Mouse (Mus musculus) kidney, embryonic 15.5 days (tissue): ENCODE measurements around the gene Tatdn2. TPM values are rescaled to one million over a fixed set of nuclear protein-coding genes. Genes with fewer than 3 reads are reported as not detected.
A peak's percentile ranks its signal among the peaks of the same experiment; 100 is the strongest.

Source experiments
- ATAC-seq: fragments of 200-750 bp; cut with Nextera tagmentation; replicated peaks from 2 replicates; pipeline ENCODE4 v1.8.0; 2017; ENCODE audit warnings: moderate TSS enrichment; ENCODE audit not compliant: low FRiP score
- H3K27ac ChIP-seq: fragments of 300-500 bp; sonication (generic); 2 replicates; pipeline ENCODE4 v1.5.1; 2015; ENCODE audit warnings: mild to moderate bottlenecking, inconsistent platforms
- H3K27me3 ChIP-seq: fragments of 300-500 bp; sonication (generic); 2 replicates; pipeline ENCODE4 v1.6.1; 2015; ENCODE audit warnings: inconsistent platforms
- H3K36me3 ChIP-seq: fragments of 300-500 bp; sonication (generic); 2 replicates; pipeline ENCODE4 v1.6.1; 2015; ENCODE audit warnings: inconsistent platforms
- H3K4me1 ChIP-seq: fragments of 300-500 bp; sonication (generic); 2 replicates; pipeline ENCODE4 v1.6.1; 2015; ENCODE audit warnings: inconsistent platforms
- H3K4me2 ChIP-seq: fragments of 300-500 bp; sonication (generic); 2 replicates; pipeline ENCODE4 v1.6.1; 2015; ENCODE audit warnings: moderate library complexity, mild to moderate bottlenecking, inconsistent platforms
- H3K4me3 ChIP-seq: fragments of 300-500 bp; sonication (generic); replicated peaks from 2 replicates; pipeline ENCODE4 v1.5.1; 2015; ENCODE audit warnings: mild to moderate bottlenecking, inconsistent platforms
- H3K9ac ChIP-seq: fragments of 300-500 bp; sonication (generic); 2 replicates; pipeline ENCODE4 v1.6.1; 2015; ENCODE audit warnings: mild to moderate bottlenecking, inconsistent platforms
- H3K9me3 ChIP-seq: fragments of 300-500 bp; sonication (generic); replicated peaks from 2 replicates; pipeline ENCODE4 v1.6.1; 2016; ENCODE audit warnings: inconsistent platforms
- WGBS: fragments of 180-500 bp; shearing (Covaris S2); methylation state at CpG from one replicate; pipeline ENCODE4 v1.1.7; 2015; ENCODE audit warnings: mixed read lengths; 5-methylcytosine and 5-hydroxymethylcytosine counted together
- polyA plus RNA-seq: library from polyadenylated mRNA; unstranded; fragments of >200 nt; fragmentation: Nextera tagmentation; extraction: Ambion mirVana; gene quantifications from 2 replicates; pipeline ENCODE4 v1.2.1, GENCODE M21; 2015

The Tatdn2 gene
- polyA plus RNA-seq, 1 experiment from 2014 or later = 0.49 TPM

DNA sequence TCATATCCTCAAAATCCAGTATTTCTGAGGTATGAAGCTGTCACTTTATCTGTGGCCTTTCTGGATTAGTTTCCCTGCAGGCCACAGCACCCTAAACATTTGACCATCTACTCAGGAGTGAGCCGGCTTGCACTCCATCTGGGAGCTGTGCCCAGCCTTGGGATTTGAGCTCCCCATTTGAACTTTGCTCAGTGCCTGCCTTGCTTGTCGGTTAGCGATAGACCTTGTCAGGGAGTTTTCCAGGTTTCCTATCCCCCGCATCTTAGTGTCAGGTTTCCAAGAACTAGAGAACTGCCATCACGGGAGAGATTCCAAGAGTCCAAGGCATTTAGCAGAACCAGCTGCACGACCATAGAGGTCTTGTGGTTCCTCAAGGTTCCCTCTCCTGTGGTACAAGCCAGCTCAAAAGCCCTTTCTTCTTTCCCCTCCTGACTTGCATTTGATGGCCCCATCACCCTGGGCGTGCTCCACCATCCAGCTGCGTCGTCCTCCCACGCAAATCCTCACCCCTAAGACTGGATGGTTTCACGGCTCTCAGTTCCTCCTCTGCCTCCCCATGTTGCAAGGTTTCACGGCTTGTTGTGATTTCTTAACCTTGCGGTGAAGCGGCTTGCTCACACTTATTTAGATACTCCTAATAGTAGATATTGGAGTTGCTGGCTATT is 19.6 kb upstream of the Tatdn2 start:
- Histone ChIP-seq H3K9me3 (no peaks in the 10 kb centered on the region), H3K4me2 (no peak overlapping the region), H3K27me3 (no peaks in the 10 kb centered on the region), H3K4me1 (peaks cover 9% of the 10 kb centered on the region), H3K27ac (no peak overlapping the region), H3K36me3 (no peaks in the 10 kb centered on the region), H3K4me3 (no peak overlapping the region), H3K9ac (no peak overlapping the region; the same call in 1 of the 2 replicates)
- ATAC-seq = no peak
- 31% methylated on average over 14 of the region's 14 CpGs for WGBS

DNA sequence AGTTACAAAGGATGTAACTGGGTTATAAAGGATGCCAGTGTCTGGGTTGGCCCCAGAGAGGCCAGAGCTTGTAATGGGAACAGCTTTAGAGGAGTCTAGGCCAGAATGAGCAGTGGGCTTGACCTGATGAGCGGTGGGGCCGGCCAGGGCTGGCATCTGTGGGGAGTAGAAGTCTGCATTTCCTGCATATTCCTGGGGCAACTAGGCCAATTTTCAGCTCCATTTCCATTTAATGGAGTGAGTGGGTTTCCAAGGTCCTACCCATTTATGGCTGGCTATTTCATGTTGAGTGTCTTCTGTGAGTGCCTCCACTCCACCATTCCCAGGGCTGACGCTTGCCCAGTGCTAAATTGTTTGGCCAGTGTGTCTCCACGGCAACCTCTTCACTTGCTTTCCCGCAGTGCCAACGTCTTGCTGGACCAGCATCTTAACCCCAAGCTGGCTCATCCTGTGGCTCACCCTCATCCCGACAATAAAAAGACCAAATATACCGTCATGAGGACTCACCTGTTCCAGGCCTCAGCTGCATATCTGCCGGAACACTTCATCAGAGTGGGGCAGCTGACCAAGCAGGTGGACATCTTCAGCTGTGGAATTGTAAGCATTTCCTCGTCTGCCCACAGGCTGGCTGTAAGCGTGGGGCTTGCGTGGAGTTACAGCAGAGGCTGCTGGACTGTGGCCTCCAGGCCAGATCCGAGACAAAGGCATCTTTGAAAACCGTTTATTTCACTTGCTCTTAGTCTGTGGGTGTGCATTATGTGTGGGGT is 18.4 kb upstream of the Tatdn2 start:
- no peak for ATAC-seq
- H3K9ac ChIP-seq = no peak overlapping the region
- H3K27ac ChIP-seq = no peak overlapping the region
- no peak overlapping the region for H3K4me3 ChIP-seq
- H3K4me1 ChIP-seq = peaks cover 9% of the 10 kb centered on the region
- H3K27me3 ChIP-seq = no peaks in the 10 kb centered on the region
- 80% methylated on average over 14 of the region's 14 CpGs for WGBS
- H3K36me3 ChIP-seq = no peaks in the 10 kb centered on the region
- H3K9me3 ChIP-seq = no peaks in the 10 kb centered on the region
- no peak overlapping the region for H3K4me2 ChIP-seq

DNA sequence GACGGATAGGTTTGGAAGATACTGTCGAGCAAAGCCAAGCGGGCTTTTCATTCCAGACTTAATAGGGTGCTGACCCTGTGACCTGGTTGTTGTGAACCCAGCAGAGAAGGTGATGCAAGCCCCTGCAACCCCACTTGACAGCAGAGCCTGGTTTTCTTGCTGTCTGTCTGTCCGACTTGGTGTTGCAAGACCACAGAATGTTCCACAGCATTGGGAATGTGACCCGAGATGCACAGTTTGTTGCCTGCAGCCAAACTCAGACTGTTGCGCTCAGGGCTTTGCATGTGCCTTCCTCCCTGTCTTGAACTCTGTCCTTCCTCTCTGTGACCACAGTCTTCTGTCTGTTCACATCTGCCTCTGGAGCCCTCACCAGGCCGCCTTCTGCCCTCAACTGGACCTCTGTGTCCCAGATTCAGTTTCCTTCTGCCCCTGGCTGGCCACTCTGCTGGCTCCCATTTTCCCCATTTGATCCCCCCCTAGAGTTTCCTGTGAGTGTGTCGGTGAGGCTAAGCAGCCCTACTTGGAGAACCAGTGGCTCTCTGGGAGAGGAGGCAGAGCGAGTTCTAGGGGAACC is 16.8 kb upstream of the Tatdn2 start:
- H3K36me3 ChIP-seq = no peaks in the 10 kb centered on the region
- no peak overlapping the region for H3K4me3 ChIP-seq
- no peak for ATAC-seq
- no peak overlapping the region for H3K9ac ChIP-seq
- H3K4me1 ChIP-seq = peaks cover 9% of the 10 kb centered on the region
- no peak overlapping the region for H3K4me2 ChIP-seq
- H3K27me3 ChIP-seq = no peaks in the 10 kb centered on the region
- 86% methylated on average over 9 of the region's 9 CpGs for WGBS
- no peaks in the 10 kb centered on the region for H3K9me3 ChIP-seq
- no peak overlapping the region for H3K27ac ChIP-seq

DNA sequence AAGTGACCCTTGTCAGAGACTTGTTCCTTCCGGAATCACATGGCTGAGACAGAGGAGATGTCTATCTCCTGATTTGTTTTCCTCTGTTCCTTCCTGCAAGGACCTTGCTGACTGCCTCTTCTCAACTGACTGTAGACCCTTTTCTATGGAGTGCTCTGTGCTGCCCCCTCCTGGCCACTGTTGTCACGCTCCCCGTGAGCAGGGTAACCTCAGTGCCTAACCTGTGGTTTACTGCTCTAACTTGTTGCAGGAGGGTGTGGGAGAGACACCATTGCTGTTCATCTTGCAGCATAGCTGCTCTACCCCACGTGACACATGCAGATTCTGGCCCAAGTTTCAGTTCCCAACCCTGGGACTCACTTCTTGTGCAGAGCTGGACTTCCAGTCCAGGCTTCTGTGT is 15.6 kb upstream of the Tatdn2 start:
- H3K36me3 ChIP-seq = no peaks in the 10 kb centered on the region
- WGBS = 20% methylated on average over 4 of the region's 4 CpGs
- peak; percentile 53; the same call in 1 of the 2 replicates for ATAC-seq
- no peak overlapping the region for H3K4me3 ChIP-seq
- H3K4me2 ChIP-seq = no peak overlapping the region
- H3K27ac ChIP-seq = no peak overlapping the region
- no peak overlapping the region for H3K9ac ChIP-seq
- no peaks in the 10 kb centered on the region for H3K9me3 ChIP-seq
- peaks cover 9% of the 10 kb centered on the region for H3K4me1 ChIP-seq
- no peaks in the 10 kb centered on the region for H3K27me3 ChIP-seq

DNA sequence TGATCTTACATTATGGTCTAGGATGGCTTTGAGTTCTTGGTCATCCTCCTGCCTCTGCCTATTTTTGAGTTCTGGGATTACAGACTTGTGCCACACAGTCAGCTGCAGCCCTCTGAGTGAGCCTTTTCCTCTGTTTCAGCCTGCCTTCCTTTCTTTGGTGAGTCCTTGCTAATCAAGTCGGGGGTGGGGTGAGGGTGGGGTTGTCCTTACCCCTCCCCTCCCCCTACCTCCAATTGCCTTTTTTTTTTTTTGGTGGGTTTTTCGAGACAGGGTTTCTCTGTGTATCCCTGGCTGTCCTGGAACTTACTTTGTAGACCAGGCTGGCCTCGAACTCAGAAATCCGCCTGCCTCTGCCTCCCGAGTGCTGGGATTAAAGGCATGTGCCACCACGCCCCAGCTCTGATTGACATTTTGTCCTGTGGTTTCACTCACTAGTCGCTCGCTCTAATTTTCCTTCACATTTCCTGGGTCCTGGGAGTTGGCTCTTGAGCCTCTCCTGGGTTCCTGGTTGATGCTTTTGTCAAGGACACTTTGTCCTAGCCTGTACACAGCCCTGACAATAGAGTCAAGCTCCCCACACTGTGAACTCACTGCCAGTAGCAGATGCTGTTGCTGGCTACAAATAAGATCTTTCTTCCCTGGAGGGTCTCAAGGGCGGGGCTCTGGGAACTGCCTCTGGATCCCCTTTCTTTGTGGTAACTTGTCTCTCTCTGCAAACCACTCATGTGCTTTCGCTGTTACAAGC is 13.6 kb upstream of the Tatdn2 start:
- Histone ChIP-seq H3K27me3 (no peaks in the 10 kb centered on the region), H3K36me3 (no peaks in the 10 kb centered on the region), H3K4me3 (no peak overlapping the region), H3K9ac (no peak overlapping the region), H3K4me1 (peaks cover 8% of the 10 kb centered on the region; the same call in 1 of the 2 replicates), H3K27ac (no peak overlapping the region), H3K9me3 (no peaks in the 10 kb centered on the region), H3K4me2 (no peak overlapping the region)
- 89% methylated on average over 10 of the region's 10 CpGs for WGBS
- no peak for ATAC-seq

DNA sequence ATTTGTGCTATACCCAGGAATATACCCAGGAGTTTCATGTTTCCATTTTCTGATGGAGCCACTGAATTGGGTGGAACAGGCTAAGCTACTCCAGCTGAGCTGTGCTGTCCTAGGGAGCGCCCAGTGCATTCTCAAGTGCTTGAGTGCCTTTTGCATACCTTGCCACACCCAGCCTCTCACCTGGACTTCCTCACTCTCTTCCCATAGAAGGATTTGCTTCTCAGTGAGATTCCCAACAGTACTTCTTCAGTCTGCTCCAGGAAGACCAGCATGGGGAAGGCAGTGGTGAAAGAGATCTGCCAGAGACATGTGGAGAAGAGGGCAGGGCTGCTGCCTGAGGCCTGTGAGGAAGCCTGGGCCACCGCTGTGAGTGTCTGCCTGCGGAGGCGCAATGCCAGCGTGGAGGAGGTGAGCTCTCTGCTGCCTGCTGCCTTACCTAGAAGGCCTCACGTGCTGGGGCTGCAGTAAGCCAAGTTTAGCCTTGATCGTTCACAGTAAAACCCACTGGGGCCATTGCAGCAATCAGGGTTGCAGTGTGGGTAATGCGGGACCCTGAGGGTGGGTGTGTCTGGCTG is 10.2 kb upstream of the Tatdn2 start:
- Histone ChIP-seq H3K9me3 (no peaks in the 10 kb centered on the region), H3K27ac (no peak overlapping the region), H3K4me3 (no peak overlapping the region), H3K36me3 (no peaks in the 10 kb centered on the region), H3K4me1 (peaks cover 29% of the 10 kb centered on the region), H3K9ac (no peak overlapping the region), H3K4me2 (no peak overlapping the region), H3K27me3 (no peaks in the 10 kb centered on the region)
- 56% methylated on average over 8 of the region's 8 CpGs for WGBS
- no peak for ATAC-seq

DNA sequence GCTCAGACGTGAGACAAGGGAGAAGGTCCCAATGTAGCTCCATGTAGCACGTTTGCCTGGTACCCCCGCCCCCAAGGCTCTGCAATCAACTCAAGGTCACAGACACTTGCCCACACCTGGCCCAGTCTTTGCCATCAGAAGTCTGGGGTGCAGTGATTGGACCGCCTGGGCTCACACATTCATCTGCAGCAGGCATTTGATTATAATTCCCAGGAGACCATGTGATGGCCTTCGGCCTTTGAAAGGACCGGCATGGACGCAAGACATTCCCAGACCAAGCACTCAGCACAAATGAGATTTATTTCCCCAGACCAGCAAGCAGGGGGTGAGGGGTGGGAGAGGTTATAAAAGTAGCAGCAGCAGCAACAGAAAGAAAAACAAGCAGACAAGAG is 6.8 kb upstream of the Tatdn2 start:
- 0 out of 2 replicates have a peak overlapping the region, but pooled peaks have one; percentile 25 for H3K4me3 ChIP-seq
- no peaks in the 10 kb centered on the region for H3K9me3 ChIP-seq
- H3K27me3 ChIP-seq = no peaks in the 10 kb centered on the region
- peak overlapping the region; percentile 52 for H3K4me2 ChIP-seq
- 5% methylated on average over 7 of the region's 7 CpGs for WGBS
- H3K9ac ChIP-seq = no peak overlapping the region
- H3K36me3 ChIP-seq = 0 out of 2 replicates have a peak, but pooled peaks cover 3% of the 10 kb centered on the region
- peaks cover 29% of the 10 kb centered on the region for H3K4me1 ChIP-seq
- peak overlapping the region; percentile 95 for H3K27ac ChIP-seq
- ATAC-seq = peak; percentile 84

DNA sequence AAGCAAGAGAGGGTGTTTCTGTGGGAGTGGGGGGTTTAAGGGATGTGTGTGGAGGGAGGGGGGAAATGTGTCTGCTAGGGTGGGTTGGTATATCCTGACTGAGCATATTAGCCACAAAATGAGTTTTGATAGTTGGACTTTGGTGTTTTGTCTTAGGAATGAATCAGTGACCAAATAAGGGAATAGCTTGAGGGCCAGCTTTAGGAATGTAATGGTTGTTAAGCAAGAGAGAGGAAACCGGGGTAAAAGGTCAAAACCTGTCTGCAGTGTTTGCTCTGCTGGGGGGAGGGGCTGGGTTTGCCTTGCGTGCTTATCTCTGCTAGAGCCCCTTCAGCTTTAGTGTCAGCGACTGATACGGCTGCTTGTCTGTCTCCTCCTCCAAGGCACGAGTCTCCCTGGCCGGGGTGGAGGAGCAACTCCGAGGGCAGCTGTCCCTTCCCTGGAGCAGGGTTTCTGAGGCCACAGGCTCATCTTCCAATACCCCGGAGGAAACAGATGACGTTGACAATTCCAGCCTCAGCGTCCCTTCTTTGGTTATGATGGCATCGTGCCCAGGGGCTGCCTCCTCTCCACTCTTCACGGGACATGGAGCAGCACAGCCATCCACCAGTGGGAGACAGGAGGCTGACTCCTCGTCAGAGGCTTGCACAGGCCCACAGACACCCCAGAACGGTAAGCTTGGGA is 6.3 kb upstream of the Tatdn2 start:
- Histone ChIP-seq H3K4me1 (peaks cover 29% of the 10 kb centered on the region), H3K27me3 (no peaks in the 10 kb centered on the region), H3K9me3 (no peaks in the 10 kb centered on the region), H3K27ac (peak overlapping the region; percentile 95), H3K9ac (peak overlapping the region; percentile 18; the same call in 1 of the 2 replicates), H3K36me3 (0 out of 2 replicates have a peak, but pooled peaks cover 3% of the 10 kb centered on the region), H3K4me2 (peak overlapping the region; percentile 52), H3K4me3 (peak overlapping the region; percentile 25)
- peak; percentile 85 for ATAC-seq
- 1% methylated on average over 14 of the region's 14 CpGs for WGBS

DNA sequence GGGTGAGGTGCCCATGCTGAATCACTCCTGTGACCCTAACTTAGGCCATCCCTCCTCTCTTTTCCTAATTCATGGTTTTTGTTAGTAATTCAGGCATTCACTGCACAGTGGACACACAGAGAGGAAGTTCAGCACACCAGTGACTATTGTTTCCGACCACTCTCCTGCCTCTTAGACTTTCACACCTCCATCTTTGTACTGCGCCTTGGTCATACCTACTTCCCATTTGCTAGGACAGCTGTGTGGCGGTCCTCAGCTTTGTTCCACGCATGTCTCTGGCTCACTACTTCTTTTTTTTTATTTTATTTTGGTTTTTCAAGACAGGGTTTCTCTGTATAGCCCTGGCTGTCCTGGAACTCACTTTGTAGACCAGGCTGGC is 5.8 kb upstream of the Tatdn2 start:
- H3K27me3 ChIP-seq = no peaks in the 10 kb centered on the region
- no peak for ATAC-seq
- 62% methylated on average over 4 of the region's 4 CpGs for WGBS

DNA sequence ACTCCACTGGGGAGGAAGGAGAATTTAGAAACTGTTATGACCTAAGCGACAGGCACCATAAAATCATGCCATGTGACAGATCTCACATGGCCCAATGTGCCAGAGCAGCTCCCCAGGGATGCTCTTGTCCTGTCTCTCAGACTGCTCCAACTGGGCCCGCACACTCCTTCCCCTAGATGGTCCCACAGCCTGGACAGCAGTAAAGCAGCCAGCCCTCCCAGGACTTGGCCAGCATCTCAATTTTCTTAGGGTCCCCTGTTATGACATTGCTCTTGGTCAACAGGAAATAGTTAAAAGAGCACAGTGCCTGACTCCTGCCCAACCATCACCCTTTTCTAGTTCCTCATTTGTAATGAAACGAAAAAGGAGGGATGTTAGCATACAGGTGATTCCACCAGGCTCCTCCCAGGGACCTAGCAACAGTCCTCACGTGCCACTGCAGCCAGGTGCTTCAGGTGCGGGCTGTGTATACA is 4.2 kb upstream of the Tatdn2 start:
- WGBS = 80% methylated on average over 5 of the region's 5 CpGs
- H3K9me3 ChIP-seq = no peaks in the 10 kb centered on the region
- no peak overlapping the region for H3K27ac ChIP-seq
- H3K4me3 ChIP-seq = no peak overlapping the region
- no peak overlapping the region for H3K9ac ChIP-seq
- 0 out of 2 replicates have a peak, but pooled peaks cover 3% of the 10 kb centered on the region for H3K36me3 ChIP-seq
- no peaks in the 10 kb centered on the region for H3K27me3 ChIP-seq
- no peak overlapping the region for H3K4me2 ChIP-seq
- peaks cover 33% of the 10 kb centered on the region for H3K4me1 ChIP-seq
- ATAC-seq = no peak

More for the DNA sequence above, 5.8 kb upstream of the Tatdn2 start:
- no peaks in the 10 kb centered on the region for H3K9me3 ChIP-seq
- H3K4me1 ChIP-seq = peaks cover 33% of the 10 kb centered on the region
- H3K27ac ChIP-seq = peak overlapping the region; percentile 95
- H3K4me2 ChIP-seq = peak overlapping the region; percentile 52
- H3K4me3 ChIP-seq = peak overlapping the region; percentile 25
- 0 out of 2 replicates have a peak, but pooled peaks cover 3% of the 10 kb centered on the region for H3K36me3 ChIP-seq
- 0 out of 2 replicates have a peak overlapping the region, but pooled peaks have one; percentile 18 for H3K9ac ChIP-seq

DNA sequence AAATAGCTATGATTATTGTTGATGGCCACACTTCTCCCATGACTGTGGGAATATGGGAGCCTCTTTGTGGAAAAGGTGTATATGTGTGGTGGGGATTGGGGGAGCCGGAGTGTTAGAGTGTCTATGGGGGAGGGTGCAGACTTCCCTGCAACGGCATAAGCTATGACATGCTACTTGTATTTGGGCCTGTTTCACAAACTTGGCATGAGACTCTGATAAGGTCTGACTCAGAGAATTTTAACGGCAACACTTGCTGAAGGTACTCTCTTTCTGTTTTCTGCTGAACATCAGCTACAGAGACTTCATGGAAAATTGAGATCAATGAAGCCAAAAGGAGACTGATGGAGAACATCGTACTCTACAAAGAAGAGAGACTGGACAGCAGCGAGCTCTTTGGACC is 3.5 kb upstream of the Tatdn2 start:
- no peak for ATAC-seq
- H3K9me3 ChIP-seq = no peaks in the 10 kb centered on the region
- no peak overlapping the region for H3K4me3 ChIP-seq
- no peak overlapping the region for H3K9ac ChIP-seq
- no peaks in the 10 kb centered on the region for H3K27me3 ChIP-seq
- no peak overlapping the region for H3K27ac ChIP-seq
- H3K4me2 ChIP-seq = no peak overlapping the region
- WGBS = 93% methylated on average over 5 of the region's 5 CpGs
- H3K4me1 ChIP-seq = peaks cover 39% of the 10 kb centered on the region
- H3K36me3 ChIP-seq = 0 out of 2 replicates have a peak, but pooled peaks cover 3% of the 10 kb centered on the region
